Mouse (Mus musculus): ENCODE measurements around the gene Ankrd26. TPM values are rescaled to one million over a fixed set of nuclear protein-coding genes. Genes with fewer than 3 reads are reported as not detected.

Ankrd26 gene
- polyA plus RNA-seq (2014; fragmentation: Nextera tagmentation; extraction: Ambion mirVana) = 15.0 and 17.4 TPM in 2 replicates

DNA sequence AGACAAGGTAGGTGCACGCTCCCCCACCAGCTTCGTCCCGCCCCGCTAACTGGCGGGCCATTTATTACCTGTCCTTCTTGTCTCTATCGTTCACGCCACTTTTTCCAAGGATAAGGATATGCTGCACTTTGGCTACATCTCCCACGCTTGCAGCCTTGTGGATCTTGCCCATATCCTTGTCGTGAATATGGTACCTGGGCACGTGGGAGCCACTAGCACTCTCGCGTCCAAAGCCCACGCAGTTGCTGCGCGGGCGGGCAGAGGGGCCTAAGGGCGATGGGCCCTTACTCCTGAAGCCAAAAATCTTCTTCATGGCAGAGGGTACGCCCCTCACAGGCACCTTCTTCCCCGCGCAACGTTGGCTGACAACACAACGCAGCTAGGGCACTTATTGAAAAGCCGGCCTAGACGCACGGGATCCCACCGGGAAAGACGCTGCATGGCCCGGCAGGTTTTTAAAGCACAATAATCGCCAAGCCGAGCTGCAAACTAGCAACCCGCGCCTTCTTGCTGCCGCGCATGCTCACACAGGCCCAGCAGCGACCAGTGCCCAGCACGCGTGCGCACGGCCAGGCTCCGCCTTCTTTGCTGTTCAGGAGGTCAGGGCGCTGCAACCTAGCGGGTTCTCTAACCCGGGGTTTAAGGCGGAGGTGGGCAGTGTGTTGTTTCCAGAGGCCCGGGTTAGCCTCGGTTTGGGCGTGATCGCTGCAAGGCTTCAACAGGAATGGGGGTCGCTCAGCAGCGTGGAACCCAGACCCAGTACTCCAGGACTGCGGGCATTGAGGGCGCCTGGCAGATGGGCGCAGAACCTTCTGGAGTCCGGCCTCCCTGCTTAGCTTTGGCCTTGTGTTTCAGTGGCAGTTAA lies at the start of gene Ankrd26:
Gene Ankrd26, minus strand, starts transcription at position 482 of the 865 bp plus-strand sequence.
- Histone ChIP-seq H3K4me1 (ENCODE audit: control insufficient read depth, insufficient read depth, low read length) (peaks cover 21% of the 10 kb centered on the region), H3K36me3 (ENCODE audit: control insufficient read depth, insufficient read depth, low read length) (peaks cover 7% of the 10 kb centered on the region; the same call in 1 of the 2 replicates), H3K9me3 (ENCODE audit: control insufficient read depth, low read length) (no peaks in the 10 kb centered on the region), H3K27me3 (ENCODE audit: control insufficient read depth, insufficient read depth, low read length) (no peaks in the 10 kb centered on the region), H3K27ac (ENCODE audit: low read depth, low read length) (peak within 1 kb of the TSS; percentile 84), H3K9ac (replicated peaks; ENCODE audit: low read depth, low read length) (peak within 1 kb of the TSS; percentile 78), H3K4me2 (ENCODE audit: low read depth, low read length) (peak within 1 kb of the TSS; percentile 92), H3K4me3 (ENCODE audit: low read depth, low read length) (peak within 1 kb of the TSS; percentile 77)
- ATAC-seq (ENCODE audit: low read depth) = peak; percentile 95
- WGBS = 5% methylated on average over 54 of the region's 54 CpGs

DNA sequence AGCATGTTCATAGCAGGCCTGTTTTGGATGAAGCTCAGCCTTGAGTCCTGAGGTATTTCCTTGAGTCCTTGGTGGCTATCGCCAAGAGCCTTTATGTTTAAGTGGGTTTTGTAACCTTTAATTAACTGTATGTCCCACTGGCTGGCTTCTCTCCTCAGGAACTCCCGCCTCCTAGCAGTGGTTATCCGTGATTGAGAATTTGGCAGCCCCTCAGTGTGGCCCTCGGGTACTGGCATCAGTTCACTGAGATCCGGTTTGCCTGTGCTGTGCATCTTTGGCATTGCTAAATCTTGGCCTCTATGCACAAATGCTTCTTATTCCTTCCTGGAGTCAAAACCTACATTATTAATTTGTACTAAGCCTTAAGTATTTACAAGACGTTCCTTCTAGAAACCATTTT lies 46.9 kb upstream of the Ankrd26 start:
- H3K9me3 ChIP-seq (ENCODE audit: control insufficient read depth, low read length) = no peaks in the 10 kb centered on the region
- H3K4me2 ChIP-seq (ENCODE audit: low read depth, low read length) = no peak overlapping the region
- 83% methylated on average over 6 of the region's 6 CpGs for WGBS
- H3K9ac ChIP-seq (replicated peaks; ENCODE audit: low read depth, low read length) = no peak overlapping the region
- no peak overlapping the region for H3K27ac ChIP-seq (ENCODE audit: low read depth, low read length)
- H3K4me1 ChIP-seq (ENCODE audit: control insufficient read depth, insufficient read depth, low read length) = no peaks in the 10 kb centered on the region
- peaks cover 19% of the 10 kb centered on the region for H3K36me3 ChIP-seq (ENCODE audit: control insufficient read depth, insufficient read depth, low read length)
- no peak for ATAC-seq (ENCODE audit: low read depth)
- H3K27me3 ChIP-seq (ENCODE audit: control insufficient read depth, insufficient read depth, low read length) = no peaks in the 10 kb centered on the region
- no peak overlapping the region for H3K4me3 ChIP-seq (ENCODE audit: low read depth, low read length)

DNA sequence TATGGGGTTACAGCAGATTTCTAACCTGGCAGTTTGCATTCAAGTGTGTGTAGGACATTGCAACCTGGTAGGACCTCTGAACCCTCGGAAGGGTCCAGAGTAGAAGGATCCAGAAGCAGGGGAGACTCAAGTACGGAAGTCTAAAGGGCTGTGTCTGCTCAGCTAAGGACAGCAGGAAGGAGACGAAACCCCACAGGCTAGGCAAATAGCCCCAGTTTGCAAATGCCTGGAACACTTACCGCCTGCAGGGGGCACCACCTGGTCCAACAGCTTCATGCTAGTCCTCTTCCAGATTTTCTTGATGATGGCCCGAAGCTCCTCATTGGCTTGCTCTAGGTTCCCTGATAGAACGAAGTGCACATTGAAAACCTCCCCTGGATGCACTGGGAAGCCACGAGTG lies 43.9 kb upstream of the Ankrd26 start:
- H3K4me2 ChIP-seq (ENCODE audit: low read depth, low read length) = no peak overlapping the region
- WGBS = 75% methylated on average over 7 of the region's 7 CpGs
- no peaks in the 10 kb centered on the region for H3K27me3 ChIP-seq (ENCODE audit: control insufficient read depth, insufficient read depth, low read length)
- H3K27ac ChIP-seq (ENCODE audit: low read depth, low read length) = no peak overlapping the region
- no peaks in the 10 kb centered on the region for H3K4me1 ChIP-seq (ENCODE audit: control insufficient read depth, insufficient read depth, low read length)
- H3K9me3 ChIP-seq (ENCODE audit: control insufficient read depth, low read length) = no peaks in the 10 kb centered on the region
- ATAC-seq (ENCODE audit: low read depth) = no peak
- no peak overlapping the region for H3K9ac ChIP-seq (replicated peaks; ENCODE audit: low read depth, low read length)
- peaks cover 29% of the 10 kb centered on the region for H3K36me3 ChIP-seq (ENCODE audit: control insufficient read depth, insufficient read depth, low read length)
- no peak overlapping the region for H3K4me3 ChIP-seq (ENCODE audit: low read depth, low read length)

DNA sequence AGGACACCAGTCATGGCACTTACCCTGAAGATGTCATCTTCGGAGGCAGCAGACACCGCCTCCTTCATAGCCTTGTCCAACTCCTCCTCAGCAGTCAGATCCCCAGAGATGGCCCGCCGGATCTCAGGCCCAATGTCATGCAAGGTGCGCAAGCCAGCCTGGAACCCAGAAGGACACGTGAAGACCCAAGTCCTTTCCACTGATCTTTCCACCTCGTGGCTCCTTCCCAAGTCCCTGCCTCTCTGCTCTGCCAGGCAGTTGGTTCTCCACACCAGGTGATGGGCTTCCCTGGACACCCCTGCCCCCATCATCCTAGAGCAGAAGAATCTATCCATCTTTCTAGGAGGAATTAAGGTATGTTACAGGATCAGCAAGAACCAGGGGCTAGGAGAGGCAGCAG lies 41.8 kb upstream of the Ankrd26 start:
- ATAC-seq (ENCODE audit: low read depth) = no peak
- H3K27ac ChIP-seq (ENCODE audit: low read depth, low read length) = no peak overlapping the region

DNA sequence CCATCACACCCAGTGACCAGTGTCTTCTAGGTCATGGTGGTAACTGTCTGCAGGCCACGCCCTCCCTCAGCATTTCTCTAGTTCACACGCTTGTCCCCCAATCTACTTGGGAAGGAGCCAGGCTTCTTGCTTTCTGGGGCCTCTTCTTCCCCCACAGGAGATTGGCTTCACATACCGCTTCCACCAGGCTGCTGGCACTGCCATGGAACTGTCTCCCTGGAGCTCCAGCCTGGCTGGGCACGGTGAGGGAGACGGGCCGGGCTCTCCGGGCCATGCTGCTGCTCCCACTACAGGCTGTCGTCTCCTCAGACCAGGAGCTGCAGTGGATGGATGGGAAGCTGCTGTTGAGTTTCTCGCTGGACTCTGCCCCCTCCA lies 33.6 kb upstream of the Ankrd26 start:
- Histone ChIP-seq H3K36me3 (ENCODE audit: control insufficient read depth, insufficient read depth, low read length) (no peaks in the 10 kb centered on the region), H3K27ac (ENCODE audit: low read depth, low read length) (no peak overlapping the region), H3K4me1 (ENCODE audit: control insufficient read depth, insufficient read depth, low read length) (no peaks in the 10 kb centered on the region), H3K9me3 (ENCODE audit: control insufficient read depth, low read length) (no peaks in the 10 kb centered on the region), H3K4me2 (ENCODE audit: low read depth, low read length) (no peak overlapping the region), H3K9ac (replicated peaks; ENCODE audit: low read depth, low read length) (no peak overlapping the region), H3K27me3 (ENCODE audit: control insufficient read depth, insufficient read depth, low read length) (no peaks in the 10 kb centered on the region; the same call in 1 of the 2 replicates), H3K4me3 (ENCODE audit: low read depth, low read length) (no peak overlapping the region)
- ATAC-seq (ENCODE audit: low read depth) = no peak
- WGBS = 71% methylated on average over 9 of the region's 9 CpGs

More for the DNA sequence above, 41.8 kb upstream of the Ankrd26 start:
- Histone ChIP-seq H3K4me3 (ENCODE audit: low read depth, low read length) (no peak overlapping the region), H3K27me3 (ENCODE audit: control insufficient read depth, insufficient read depth, low read length) (no peaks in the 10 kb centered on the region), H3K4me2 (ENCODE audit: low read depth, low read length) (no peak overlapping the region), H3K9me3 (ENCODE audit: control insufficient read depth, low read length) (no peaks in the 10 kb centered on the region), H3K9ac (replicated peaks; ENCODE audit: low read depth, low read length) (no peak overlapping the region), H3K4me1 (ENCODE audit: control insufficient read depth, insufficient read depth, low read length) (no peaks in the 10 kb centered on the region), H3K36me3 (ENCODE audit: control insufficient read depth, insufficient read depth, low read length) (peaks cover 21% of the 10 kb centered on the region)
- WGBS = 89% methylated on average over 7 of the region's 7 CpGs

DNA sequence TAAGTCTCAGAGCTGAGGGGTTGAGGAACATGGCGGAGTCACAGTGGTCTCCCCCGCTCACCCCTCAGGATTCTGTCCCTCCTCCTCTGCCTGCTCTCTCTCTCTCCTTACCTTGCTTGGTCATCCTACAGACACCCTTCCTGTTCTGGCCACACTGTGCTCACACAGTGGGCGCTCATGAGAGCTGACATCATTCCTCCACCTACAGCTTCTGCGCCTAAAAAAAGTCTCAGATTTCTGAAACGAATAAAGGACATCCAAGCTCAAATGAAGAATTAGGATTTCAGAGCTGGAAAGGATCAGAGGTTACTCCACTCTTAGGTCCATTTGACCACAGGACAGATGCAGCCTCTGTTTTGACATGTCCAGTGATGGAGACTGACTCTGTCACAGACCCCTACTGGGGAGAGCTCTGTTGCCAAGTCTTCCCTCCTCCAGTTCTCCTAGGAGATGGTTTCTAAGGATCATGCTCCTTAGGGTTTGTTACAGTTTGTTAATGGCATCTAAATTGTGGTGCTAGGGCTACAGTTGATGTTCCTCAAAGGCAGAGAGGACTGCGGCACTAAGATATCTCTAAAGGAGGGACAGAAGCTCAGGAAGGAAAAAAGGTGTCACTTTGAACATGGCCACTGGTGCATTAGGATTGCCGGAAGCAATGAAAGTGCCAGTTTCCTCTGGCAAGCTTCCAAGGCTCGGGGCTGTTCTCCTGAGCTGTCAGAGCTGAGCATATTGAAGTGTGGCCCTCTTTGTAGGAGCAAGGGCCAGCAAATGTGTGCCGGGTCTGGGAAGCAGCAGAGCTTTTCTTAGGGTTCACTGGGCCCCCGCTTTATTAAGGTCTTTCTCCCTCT lies 33.0 kb upstream of the Ankrd26 start:
- H3K27ac ChIP-seq (ENCODE audit: low read depth, low read length) = no peak overlapping the region
- ATAC-seq (ENCODE audit: low read depth) = no peak
- no peak overlapping the region for H3K9ac ChIP-seq (replicated peaks; ENCODE audit: low read depth, low read length)
- H3K27me3 ChIP-seq (ENCODE audit: control insufficient read depth, insufficient read depth, low read length) = no peaks in the 10 kb centered on the region; the same call in 1 of the 2 replicates
- H3K9me3 ChIP-seq (ENCODE audit: control insufficient read depth, low read length) = no peaks in the 10 kb centered on the region
- WGBS = 86% methylated on average over 10 of the region's 10 CpGs
- H3K4me1 ChIP-seq (ENCODE audit: control insufficient read depth, insufficient read depth, low read length) = no peaks in the 10 kb centered on the region
- H3K36me3 ChIP-seq (ENCODE audit: control insufficient read depth, insufficient read depth, low read length) = no peaks in the 10 kb centered on the region
- H3K4me3 ChIP-seq (ENCODE audit: low read depth, low read length) = no peak overlapping the region
- no peak overlapping the region for H3K4me2 ChIP-seq (ENCODE audit: low read depth, low read length)

DNA sequence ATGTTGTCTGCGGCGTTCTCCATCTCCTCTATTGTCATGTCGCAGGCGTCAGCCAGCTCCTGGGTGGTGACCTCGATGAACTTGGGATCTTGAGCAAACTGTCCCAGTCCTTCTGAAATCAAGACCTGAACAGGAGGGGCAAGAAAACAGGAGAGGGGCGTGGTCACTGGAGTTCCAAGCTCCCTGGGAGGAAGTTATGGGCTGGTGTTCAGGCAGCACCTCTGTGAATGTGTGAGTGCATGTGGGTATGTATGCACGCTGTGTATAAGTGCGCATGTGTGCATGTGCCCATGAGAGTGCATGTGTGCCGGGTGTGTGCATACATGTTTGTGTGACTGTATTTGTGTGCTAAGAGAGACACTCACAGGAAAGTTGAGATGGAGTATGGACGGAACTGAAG lies 32.0 kb upstream of the Ankrd26 start:
- no peaks in the 10 kb centered on the region for H3K36me3 ChIP-seq (ENCODE audit: control insufficient read depth, insufficient read depth, low read length)
- WGBS = 36% methylated on average over 10 of the region's 10 CpGs
- H3K9ac ChIP-seq (replicated peaks; ENCODE audit: low read depth, low read length) = no peak overlapping the region
- H3K4me2 ChIP-seq (ENCODE audit: low read depth, low read length) = peak overlapping the region; percentile 39
- H3K4me3 ChIP-seq (ENCODE audit: low read depth, low read length) = no peak overlapping the region; the same call in 1 of the 2 replicates
- peak; percentile 47; the same call in 1 of the 2 replicates for ATAC-seq (ENCODE audit: low read depth)
- H3K27ac ChIP-seq (ENCODE audit: low read depth, low read length) = no peak overlapping the region
- H3K27me3 ChIP-seq (ENCODE audit: control insufficient read depth, insufficient read depth, low read length) = no peaks in the 10 kb centered on the region; the same call in 1 of the 2 replicates
- H3K9me3 ChIP-seq (ENCODE audit: control insufficient read depth, low read length) = no peaks in the 10 kb centered on the region
- no peaks in the 10 kb centered on the region for H3K4me1 ChIP-seq (ENCODE audit: control insufficient read depth, insufficient read depth, low read length)

DNA sequence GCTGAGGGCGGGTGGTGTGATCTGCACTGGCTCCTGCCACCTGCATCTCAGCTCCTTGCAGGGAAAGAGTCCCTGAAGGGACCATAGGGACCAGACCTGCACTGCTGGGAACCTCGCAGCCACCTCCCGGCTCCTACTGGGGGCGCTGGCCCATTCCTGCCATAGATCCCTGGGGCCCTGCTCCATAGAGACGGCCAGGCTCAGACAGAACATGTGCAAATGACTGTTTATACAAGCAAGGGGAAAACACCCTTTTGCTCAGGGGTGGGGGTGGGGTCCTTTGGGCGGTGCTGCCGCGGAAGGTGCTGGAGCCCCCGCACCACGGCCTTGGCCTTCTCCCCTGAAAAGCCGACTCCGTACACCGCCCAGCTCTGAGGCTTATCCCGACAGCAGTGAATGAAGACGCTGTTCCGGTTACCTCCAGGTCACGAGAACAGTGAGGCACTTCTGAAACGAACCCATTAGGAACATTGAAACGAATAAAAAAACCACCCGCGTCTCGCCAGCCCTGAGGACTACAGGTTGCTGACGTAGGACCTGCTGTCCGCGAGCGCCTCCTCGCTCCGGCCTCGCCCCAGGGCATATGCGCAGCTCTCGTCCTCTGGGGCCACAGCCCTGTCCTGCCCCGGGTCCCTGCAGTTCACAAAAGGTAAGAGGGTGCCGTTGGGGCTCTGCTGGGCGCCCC lies 31.5 kb upstream of the Ankrd26 start:
- Histone ChIP-seq H3K27me3 (ENCODE audit: control insufficient read depth, insufficient read depth, low read length) (no peaks in the 10 kb centered on the region; the same call in 1 of the 2 replicates), H3K4me3 (ENCODE audit: low read depth, low read length) (peak overlapping the region; percentile 20), H3K9me3 (ENCODE audit: control insufficient read depth, low read length) (no peaks in the 10 kb centered on the region), H3K36me3 (ENCODE audit: control insufficient read depth, insufficient read depth, low read length) (no peaks in the 10 kb centered on the region), H3K4me2 (ENCODE audit: low read depth, low read length) (peak overlapping the region; percentile 39), H3K27ac (ENCODE audit: low read depth, low read length) (no peak overlapping the region), H3K9ac (replicated peaks; ENCODE audit: low read depth, low read length) (peak overlapping the region; percentile 2; the same call in 1 of the 2 replicates), H3K4me1 (ENCODE audit: control insufficient read depth, insufficient read depth, low read length) (no peaks in the 10 kb centered on the region)
- WGBS = 1% methylated on average over 34 of the region's 34 CpGs
- peak; percentile 69; the same call in 1 of the 2 replicates for ATAC-seq (ENCODE audit: low read depth)
